24 mouse cellular contexts compared by ENCODE assay signal in the genomic region with DNA sequence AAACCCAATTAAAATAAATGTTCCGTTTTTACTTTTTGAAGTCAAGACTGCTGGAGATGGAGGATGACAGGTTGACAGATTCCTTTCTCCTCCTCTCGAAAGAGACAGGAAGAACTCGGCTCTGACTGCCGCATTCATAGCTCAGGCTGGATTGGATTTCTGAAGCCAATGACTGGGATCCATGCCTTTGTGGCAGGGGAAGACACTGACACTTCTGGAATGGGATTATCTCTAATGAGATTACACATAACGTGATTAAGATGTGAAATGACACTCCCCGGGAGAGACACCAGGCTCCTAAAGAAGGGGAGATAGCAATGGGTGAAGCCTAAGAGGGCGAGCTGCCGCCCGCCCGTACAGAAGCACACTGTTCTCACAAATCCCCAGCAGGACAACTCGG.
DNase-seq lines count a peak whose midpoint lies in the region; ATAC-seq lines count a peak whose summit lies in the region.
"Had no signal": no experiment of that assay in that cellular context is flagged by ENCODE, and none has a peak within 500 bp of the region (broad histone marks: within the 10 kb centered on the region; RNA-seq: fewer than 3 reads in every experiment).

No protein-coding gene starts in this region.

- DNase-seq in heart, adult 11 months = no peak
- peak; percentile 61 for DNase-seq in midbrain, embryonic 14.5 days
- peak; percentile 77 for DNase-seq in retina, postnatal 1 day
- DNase-seq in adrenal gland, adult 18-20 months (ENCODE audit: low spot score in 2 of 2) = no peak
- DNase-seq in lung, postnatal 36 days = no peak
- DNase-seq: adrenal gland, postnatal 10 days; cerebellum, adult 18-20 months; cerebellum, postnatal 14 days; kidney, adult 11 months; kidney, postnatal 14 days; layer of hippocampus, adult 9-11 months; liver; lung, embryonic 14.5 days; right cerebral cortex, postnatal 14 days had no signal

- no peak for ATAC-seq in forebrain, embryonic 15.5 days (replicated peaks)
- no peak for ATAC-seq in forebrain, embryonic 12.5 days (ENCODE audit: low FRiP score)
- ATAC-seq in heart, embryonic 13.5 days (ENCODE audit: extremely low read depth, insufficient number of reproducible peaks, low FRiP score, low TSS enrichment) = no peak
- ATAC-seq in midbrain, embryonic 14.5 days (ENCODE audit: low FRiP score, low TSS enrichment) = no peak
- ATAC-seq: inflammation-experienced regulatory T-cells, adult 6 months had no signal

- H3K27me3 ChIP-seq in forebrain, embryonic 15.5 days = no peaks in the 10 kb centered on the region
- no peaks in the 10 kb centered on the region for H3K27me3 ChIP-seq in forebrain, embryonic 12.5 days
- H3K27me3 ChIP-seq in heart, embryonic 13.5 days (replicated peaks) = no peaks in the 10 kb centered on the region; the same call in 1 of the 2 replicates
- no peaks in the 10 kb centered on the region for H3K27me3 ChIP-seq in midbrain, embryonic 14.5 days (ENCODE audit: control insufficient read depth, insufficient read depth, low read length)
- H3K27me3 ChIP-seq: CH12.LX; hindbrain, embryonic 15.5 days; stomach, embryonic 15.5 days had no signal

- H3K4me1 ChIP-seq in forebrain, embryonic 15.5 days = peaks cover 15% of the 10 kb centered on the region
- peaks cover 22% of the 10 kb centered on the region for H3K4me1 ChIP-seq in forebrain, embryonic 12.5 days
- H3K4me1 ChIP-seq in heart, embryonic 13.5 days = 0 out of 2 replicates have a peak, but pooled peaks cover 3% of the 10 kb centered on the region
- H3K4me1 ChIP-seq in midbrain, embryonic 14.5 days (ENCODE audit: control insufficient read depth, insufficient read depth, low read length) = peaks cover 17% of the 10 kb centered on the region
- H3K4me1 ChIP-seq: hindbrain, embryonic 10.5 days; stomach, embryonic 15.5 days had no signal

- 39% methylated on average over 11 of the region's 11 CpGs for WGBS in forebrain, embryonic 15.5 days
- 40% methylated on average over 11 of the region's 11 CpGs for WGBS in forebrain, embryonic 12.5 days
- 19% methylated on average over 11 of the region's 11 CpGs for WGBS in heart, embryonic 13.5 days
- WGBS in midbrain, embryonic 14.5 days = 15% methylated on average over 11 of the region's 11 CpGs

- H3K4me2 ChIP-seq in forebrain, embryonic 15.5 days (replicated peaks) = no peak overlapping the region
- no peak overlapping the region for H3K4me2 ChIP-seq in forebrain, embryonic 12.5 days
- H3K4me2 ChIP-seq in heart, embryonic 13.5 days = peak overlapping the region; percentile 22; the same call in 1 of the 2 replicates
- H3K4me2 ChIP-seq in midbrain, embryonic 14.5 days (ENCODE audit: low read length) = no peak overlapping the region
- H3K4me2 ChIP-seq: hindbrain, embryonic 15.5 days; lung, embryonic 14.5 days; stomach, embryonic 15.5 days had no signal

- H3K27ac ChIP-seq in forebrain, embryonic 15.5 days (replicated peaks) = peak overlapping the region; percentile 32; the same call in 1 of the 2 replicates
- no peak overlapping the region for H3K27ac ChIP-seq in forebrain, embryonic 12.5 days
- H3K27ac ChIP-seq in heart, embryonic 13.5 days (replicated peaks) = no peak overlapping the region
- peak overlapping the region; percentile 32; the same call in 1 of the 2 replicates for H3K27ac ChIP-seq in midbrain, embryonic 14.5 days (replicated peaks; ENCODE audit: low read depth, low read length)
- H3K27ac ChIP-seq: hindbrain, embryonic 10.5 days; hindbrain, embryonic 15.5 days; liver, embryonic 14.5 days; stomach, embryonic 15.5 days had no signal

- H3K9ac ChIP-seq in forebrain, embryonic 15.5 days (replicated peaks) = no peak overlapping the region
- H3K9ac ChIP-seq in forebrain, embryonic 12.5 days = no peak overlapping the region
- no peak overlapping the region for H3K9ac ChIP-seq in heart, embryonic 13.5 days
- no peak overlapping the region for H3K9ac ChIP-seq in midbrain, embryonic 14.5 days (replicated peaks; ENCODE audit: low read length)
- H3K9ac ChIP-seq: hindbrain, embryonic 15.5 days; liver, embryonic 14.5 days; lung, embryonic 14.5 days; stomach, embryonic 15.5 days had no signal

- H3K9me3 ChIP-seq in forebrain, embryonic 15.5 days = no peaks in the 10 kb centered on the region
- H3K9me3 ChIP-seq in forebrain, embryonic 12.5 days = no peaks in the 10 kb centered on the region
- H3K9me3 ChIP-seq in heart, embryonic 13.5 days = no peaks in the 10 kb centered on the region
- no peaks in the 10 kb centered on the region for H3K9me3 ChIP-seq in midbrain, embryonic 14.5 days (ENCODE audit: control insufficient read depth, low read length)
- H3K9me3 ChIP-seq: hindbrain, embryonic 10.5 days; hindbrain, embryonic 15.5 days; stomach, embryonic 15.5 days had no signal

- no peaks in the 10 kb centered on the region for H3K36me3 ChIP-seq in forebrain, embryonic 15.5 days
- H3K36me3 ChIP-seq in forebrain, embryonic 12.5 days (replicated peaks) = no peaks in the 10 kb centered on the region
- H3K36me3 ChIP-seq in heart, embryonic 13.5 days = no peaks in the 10 kb centered on the region
- H3K36me3 ChIP-seq in midbrain, embryonic 14.5 days (ENCODE audit: control insufficient read depth, insufficient read depth, low read length) = no peaks in the 10 kb centered on the region
- H3K36me3 ChIP-seq: hindbrain, embryonic 10.5 days; hindbrain, embryonic 15.5 days; stomach, embryonic 15.5 days had no signal

- H3K4me3 ChIP-seq in forebrain, embryonic 15.5 days = no peak overlapping the region
- no peak overlapping the region for H3K4me3 ChIP-seq in forebrain, embryonic 12.5 days (replicated peaks)
- no peak overlapping the region for H3K4me3 ChIP-seq in heart, embryonic 13.5 days
- no peak overlapping the region for H3K4me3 ChIP-seq in midbrain, embryonic 14.5 days (replicated peaks; ENCODE audit: low read depth, low read length)
- H3K4me3 ChIP-seq: erythroblast, embryonic 14.5 days; hindbrain, embryonic 10.5 days; hindbrain, embryonic 15.5 days; stomach, embryonic 15.5 days had no signal

Comparison
In these comparisons a context has a peak if more than half of its experiments do, and no peak if none do; other contexts are left out.
1. H3K27ac ChIP-seq: peak in forebrain, embryonic 15.5 days (single experiment) and midbrain, embryonic 14.5 days (single experiment); none in forebrain, embryonic 12.5 days (single experiment) and heart, embryonic 13.5 days (single experiment).
2. DNase-seq: peak in midbrain, embryonic 14.5 days (single experiment) and retina, postnatal 1 day (single experiment); none in heart, adult 11 months (single experiment), adrenal gland, adult 18-20 months (0 of 2) and lung, postnatal 36 days (single experiment).